Mouse (Mus musculus) brain, embryonic 14.5 days (tissue): ENCODE results near the gene Flvcr2.

Experiments
- CTCF ChIP-seq: fragments of 200-500 bp; IDR thresholded peaks from 2 replicates; pipeline ENCODE4 v1.5.1; 2012; ENCODE audit warnings: inconsistent platforms, mild to moderate bottlenecking, moderate library complexity, borderline replicate concordance; ENCODE audit not compliant: insufficient read depth, insufficient read length; ENCODE audit errors: extremely low read depth
- POLR2A ChIP-seq: fragments of 200-500 bp; IDR thresholded peaks from 2 replicates; pipeline ENCODE4 v1.6.1; 2012; ENCODE audit warnings: mild to moderate bottlenecking, inconsistent platforms, borderline replicate concordance; ENCODE audit not compliant: poor library complexity, insufficient read depth, insufficient read length, severe bottlenecking; ENCODE audit errors: extremely low read depth

DNA sequence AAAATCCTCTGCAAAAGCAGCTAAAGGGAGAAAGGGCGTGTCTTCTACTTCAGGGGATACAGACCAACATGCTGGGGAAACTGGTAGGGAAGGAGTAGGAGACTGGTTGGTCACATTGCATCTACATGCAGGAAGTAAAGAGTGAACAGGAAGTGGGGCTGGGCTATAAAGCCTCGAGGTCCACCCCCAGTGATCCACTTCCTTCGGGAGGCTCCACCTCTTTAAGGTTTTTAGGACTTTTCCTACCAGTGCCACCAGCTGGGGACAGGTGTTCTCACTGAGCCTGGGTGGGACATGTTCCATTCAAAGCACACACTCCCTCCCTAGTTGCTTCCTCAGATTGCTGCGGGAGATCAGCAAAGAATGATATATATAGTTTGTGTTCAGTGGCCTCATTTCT, 107.5 kb downstream of the Flvcr2 start:
- TF ChIP-seq CTCF (no peak), POLR2A (no peak)
